Mouse (Mus musculus) brain, embryonic 14.5 days (tissue): ENCODE data around the gene Slc35f6.

Source experiments
- CTCF ChIP-seq: fragments of 200-500 bp; IDR thresholded peaks from 2 replicates; pipeline ENCODE4 v1.5.1; 2012; ENCODE audit warnings: inconsistent platforms, mild to moderate bottlenecking, moderate library complexity, borderline replicate concordance; ENCODE audit not compliant: insufficient read depth, insufficient read length; ENCODE audit errors: extremely low read depth
- POLR2A ChIP-seq: fragments of 200-500 bp; IDR thresholded peaks from 2 replicates; pipeline ENCODE4 v1.6.1; 2012; ENCODE audit warnings: mild to moderate bottlenecking, inconsistent platforms, borderline replicate concordance; ENCODE audit not compliant: poor library complexity, insufficient read depth, insufficient read length, severe bottlenecking; ENCODE audit errors: extremely low read depth

GRCm38 (mm10) chr5:30647815-30648560, at the start of gene Slc35f6:
- TF ChIP-seq POLR2A (peak; percentile 63; the same call in 1 of the 2 replicates), CTCF (no peak)
